Mouse (Mus musculus): ENCODE data around the gene Sdf4. TPM values are rescaled to one million over a fixed set of nuclear protein-coding genes. Genes with fewer than 3 reads are reported as not detected.

Gene Sdf4
- 104 TPM for polyA plus RNA-seq (2014; fragmentation: Illumina TruSeq; extraction: RNeasy Lipid Tissue Mini Kit (QIAGEN cat#74804); ENCODE audit: low read depth, low replicate concordance)

GRCm38 (mm10) chr4:155992241-155992905 is at the start of gene Sdf4, which contains the start of gene B3galt6:
Gene Sdf4 (plus strand): TSS chr4:155992872.
Gene B3galt6 (minus strand): TSS chr4:155992649.

GRCm38 (mm10) chr4:155943534-155944249 is 49.0 kb upstream of the Sdf4 start, which contains the start of gene Ube2j2:
Gene Ube2j2 (plus strand): TSS chr4:155943831.

GRCm38 (mm10) chr4:155962167-155962971 is 30.3 kb upstream of the Sdf4 start, which contains the start of gene C1qtnf12:
Gene C1qtnf12 (plus strand): TSS chr4:155962318.

GRCm38 (mm10) chr4:156013637-156014036 is 21.0 kb downstream of the Sdf4 start, which contains the start of gene Tnfrsf4:
Gene Tnfrsf4 (plus strand): TSS chr4:156013843.

GRCm38 (mm10) chr4:156026013-156026412 is 33.3 kb downstream of the Sdf4 start, which contains the start of gene Tnfrsf18:
Gene Tnfrsf18 (plus strand): TSS chr4:156026164.

DNA sequence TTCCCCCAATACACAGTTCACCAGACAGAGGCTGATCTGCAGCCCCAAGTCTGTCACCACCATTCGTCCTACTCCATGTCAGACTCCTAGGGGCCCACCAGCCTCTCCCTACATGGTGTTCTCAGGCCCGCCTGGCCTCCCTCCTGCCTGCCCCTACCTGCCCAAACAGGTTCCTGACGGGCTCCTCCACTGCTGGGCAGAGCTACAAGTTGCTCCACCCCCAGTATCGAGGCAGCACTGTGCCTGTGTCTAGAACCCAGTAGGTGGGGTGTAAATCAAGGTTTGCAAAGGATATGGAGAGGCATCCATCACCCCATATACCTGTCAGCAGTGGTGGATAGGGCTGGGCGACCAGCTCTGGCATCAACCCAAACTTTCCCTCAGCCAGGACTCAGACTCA is 66.6 kb downstream of the Sdf4 start, which contains the start of gene Ttll10:
TSS of gene Ttll10 (minus strand) at position 154 of the 400 bp plus-strand sequence.

Other genes starting within 250 kb of the Sdf4 start
- gene Atad3a, start 231.8 kb upstream of the Sdf4 start, polyA plus RNA-seq (2014; fragmentation: Illumina TruSeq; extraction: RNeasy Lipid Tissue Mini Kit (QIAGEN cat#74804); ENCODE audit: low read depth, low replicate concordance): 67.4 TPM
- 11.3 TPM for gene Vwa1, start 218.2 kb upstream of the Sdf4 start, polyA plus RNA-seq (2014; fragmentation: Illumina TruSeq; extraction: RNeasy Lipid Tissue Mini Kit (QIAGEN cat#74804); ENCODE audit: low read depth, low replicate concordance)
- gene Tmem88b, start 207.0 kb upstream of the Sdf4 start, polyA plus RNA-seq (2014; fragmentation: Illumina TruSeq; extraction: RNeasy Lipid Tissue Mini Kit (QIAGEN cat#74804); ENCODE audit: low read depth, low replicate concordance): 1.1 TPM
- not detected for gene Ankrd65, start 202.4 kb upstream of the Sdf4 start, polyA plus RNA-seq (2014; fragmentation: Illumina TruSeq; extraction: RNeasy Lipid Tissue Mini Kit (QIAGEN cat#74804); ENCODE audit: low read depth, low replicate concordance)
- gene Mrpl20, start 190.0 kb upstream of the Sdf4 start, polyA plus RNA-seq (2014; fragmentation: Illumina TruSeq; extraction: RNeasy Lipid Tissue Mini Kit (QIAGEN cat#74804); ENCODE audit: low read depth, low replicate concordance): 93.6 TPM
- gene Ccnl2, start 180.4 kb upstream of the Sdf4 start, polyA plus RNA-seq (2014; fragmentation: Illumina TruSeq; extraction: RNeasy Lipid Tissue Mini Kit (QIAGEN cat#74804); ENCODE audit: low read depth, low replicate concordance): 89.2 TPM
- 129 TPM for gene Aurkaip1, start 161.6 kb upstream of the Sdf4 start, polyA plus RNA-seq (2014; fragmentation: Illumina TruSeq; extraction: RNeasy Lipid Tissue Mini Kit (QIAGEN cat#74804); ENCODE audit: low read depth, low replicate concordance)
- 44.3 TPM for gene Mxra8, start 153.2 kb upstream of the Sdf4 start, polyA plus RNA-seq (2014; fragmentation: Illumina TruSeq; extraction: RNeasy Lipid Tissue Mini Kit (QIAGEN cat#74804); ENCODE audit: low read depth, low replicate concordance)
- 41.8 TPM for gene Dvl1, start 145.5 kb upstream of the Sdf4 start, polyA plus RNA-seq (2014; fragmentation: Illumina TruSeq; extraction: RNeasy Lipid Tissue Mini Kit (QIAGEN cat#74804); ENCODE audit: low read depth, low replicate concordance)
- gene Tas1r3, start 129.5 kb upstream of the Sdf4 start, polyA plus RNA-seq (2014; fragmentation: Illumina TruSeq; extraction: RNeasy Lipid Tissue Mini Kit (QIAGEN cat#74804); ENCODE audit: low read depth, low replicate concordance): 0.21 TPM
- gene Cptp, start 123.4 kb upstream of the Sdf4 start, polyA plus RNA-seq (2014; fragmentation: Illumina TruSeq; extraction: RNeasy Lipid Tissue Mini Kit (QIAGEN cat#74804); ENCODE audit: low read depth, low replicate concordance): 4.2 TPM
- 19.1 TPM for gene Ints11, start 123.3 kb upstream of the Sdf4 start, polyA plus RNA-seq (2014; fragmentation: Illumina TruSeq; extraction: RNeasy Lipid Tissue Mini Kit (QIAGEN cat#74804); ENCODE audit: low read depth, low replicate concordance)
- gene Pusl1, start 101.1 kb upstream of the Sdf4 start, polyA plus RNA-seq (2014; fragmentation: Illumina TruSeq; extraction: RNeasy Lipid Tissue Mini Kit (QIAGEN cat#74804); ENCODE audit: low read depth, low replicate concordance): 15.5 TPM
- gene Acap3, start 101.0 kb upstream of the Sdf4 start, polyA plus RNA-seq (2014; fragmentation: Illumina TruSeq; extraction: RNeasy Lipid Tissue Mini Kit (QIAGEN cat#74804); ENCODE audit: low read depth, low replicate concordance): 10.2 TPM
- 50.9 TPM for gene Ube2j2, start 49.0 kb upstream of the Sdf4 start, polyA plus RNA-seq (2014; fragmentation: Illumina TruSeq; extraction: RNeasy Lipid Tissue Mini Kit (QIAGEN cat#74804); ENCODE audit: low read depth, low replicate concordance)
- gene C1qtnf12, start 30.6 kb upstream of the Sdf4 start, polyA plus RNA-seq (2014; fragmentation: Illumina TruSeq; extraction: RNeasy Lipid Tissue Mini Kit (QIAGEN cat#74804); ENCODE audit: low read depth, low replicate concordance): 18.6 TPM
- gene B3galt6, start 223 bp upstream of the Sdf4 start, polyA plus RNA-seq (2014; fragmentation: Illumina TruSeq; extraction: RNeasy Lipid Tissue Mini Kit (QIAGEN cat#74804); ENCODE audit: low read depth, low replicate concordance): 2.0 TPM
- gene Tnfrsf4, start 21.0 kb downstream of the Sdf4 start, polyA plus RNA-seq (2014; fragmentation: Illumina TruSeq; extraction: RNeasy Lipid Tissue Mini Kit (QIAGEN cat#74804); ENCODE audit: low read depth, low replicate concordance): not detected
- gene Tnfrsf18, start 33.3 kb downstream of the Sdf4 start, polyA plus RNA-seq (2014; fragmentation: Illumina TruSeq; extraction: RNeasy Lipid Tissue Mini Kit (QIAGEN cat#74804); ENCODE audit: low read depth, low replicate concordance): not detected
- gene Ttll10, start 66.5 kb downstream of the Sdf4 start, polyA plus RNA-seq (2014; fragmentation: Illumina TruSeq; extraction: RNeasy Lipid Tissue Mini Kit (QIAGEN cat#74804); ENCODE audit: low read depth, low replicate concordance): not detected
- gene 9430015G10Rik, start 117.1 kb downstream of the Sdf4 start, polyA plus RNA-seq (2014; fragmentation: Illumina TruSeq; extraction: RNeasy Lipid Tissue Mini Kit (QIAGEN cat#74804); ENCODE audit: low read depth, low replicate concordance): 5.9 TPM
- gene Rnf223, start 137.6 kb downstream of the Sdf4 start, polyA plus RNA-seq (2014; fragmentation: Illumina TruSeq; extraction: RNeasy Lipid Tissue Mini Kit (QIAGEN cat#74804); ENCODE audit: low read depth, low replicate concordance): not detected
- gene Agrn, start 204.6 kb downstream of the Sdf4 start, polyA plus RNA-seq (2014; fragmentation: Illumina TruSeq; extraction: RNeasy Lipid Tissue Mini Kit (QIAGEN cat#74804); ENCODE audit: low read depth, low replicate concordance): 39.4 TPM
- 10.3 TPM for gene Isg15, start 207.9 kb downstream of the Sdf4 start, polyA plus RNA-seq (2014; fragmentation: Illumina TruSeq; extraction: RNeasy Lipid Tissue Mini Kit (QIAGEN cat#74804); ENCODE audit: low read depth, low replicate concordance)
- gene AW011738, start 210.4 kb downstream of the Sdf4 start, polyA plus RNA-seq (2014; fragmentation: Illumina TruSeq; extraction: RNeasy Lipid Tissue Mini Kit (QIAGEN cat#74804); ENCODE audit: low read depth, low replicate concordance): 7.6 TPM
- gene Perm1, start 223.0 kb downstream of the Sdf4 start, polyA plus RNA-seq (2014; fragmentation: Illumina TruSeq; extraction: RNeasy Lipid Tissue Mini Kit (QIAGEN cat#74804); ENCODE audit: low read depth, low replicate concordance): 246 TPM
- gene Plekhn1, start 242.0 kb downstream of the Sdf4 start, polyA plus RNA-seq (2014; fragmentation: Illumina TruSeq; extraction: RNeasy Lipid Tissue Mini Kit (QIAGEN cat#74804); ENCODE audit: low read depth, low replicate concordance): 15.0 TPM
- gene Noc2l, start 243.1 kb downstream of the Sdf4 start, polyA plus RNA-seq (2014; fragmentation: Illumina TruSeq; extraction: RNeasy Lipid Tissue Mini Kit (QIAGEN cat#74804); ENCODE audit: low read depth, low replicate concordance): 33.6 TPM